Mouse (Mus musculus) lung, postnatal 14 days (tissue): ENCODE results near the gene Cotl1.
A peak's percentile ranks its signal among the peaks of the same experiment; 100 is the strongest.

Experiments used
- DNase-seq: peaks from one replicate; pipeline ENCODE4 v3.0.0; 2021

The Cotl1 gene

GRCm38 (mm10) chr8:119838100-119838982 is 2.0 kb downstream of the Cotl1 start:
- DNase-seq = no peak

GRCm38 (mm10) chr8:119837553-119838071 is 2.7 kb downstream of the Cotl1 start:
- no peak for DNase-seq

- no peak for DNase-seq
These were observed 3.5 kb downstream of the Cotl1 start for GRCm38 (mm10) chr8:119836831-119837230.

- no peak for DNase-seq
These were observed 5.1 kb downstream of the Cotl1 start for GRCm38 (mm10) chr8:119835270-119835669.

- no peak for DNase-seq
These were observed 5.7 kb downstream of the Cotl1 start for GRCm38 (mm10) chr8:119834676-119835075.

- DNase-seq = no peak
These were observed 7.4 kb downstream of the Cotl1 start for GRCm38 (mm10) chr8:119832931-119833330.

- DNase-seq = no peak
These were observed 8.2 kb downstream of the Cotl1 start for GRCm38 (mm10) chr8:119832101-119832617.

GRCm38 (mm10) chr8:119831336-119831995 is 8.9 kb downstream of the Cotl1 start:
- DNase-seq = peak; percentile 83

- no peak for DNase-seq
These were observed 9.8 kb downstream of the Cotl1 start for GRCm38 (mm10) chr8:119830589-119830988.

- no peak for DNase-seq
These were observed 10.3 kb downstream of the Cotl1 start for GRCm38 (mm10) chr8:119829870-119830580.

- DNase-seq = no peak
These were observed 10.9 kb downstream of the Cotl1 start for GRCm38 (mm10) chr8:119829420-119829819.

GRCm38 (mm10) chr8:119829015-119829414 is 11.3 kb downstream of the Cotl1 start:
- no peak for DNase-seq

GRCm38 (mm10) chr8:119827721-119828153 is 12.6 kb downstream of the Cotl1 start:
- no peak for DNase-seq

- DNase-seq = no peak
These were observed 13.4 kb downstream of the Cotl1 start for GRCm38 (mm10) chr8:119826982-119827381.

- no peak for DNase-seq
These were observed 14.2 kb downstream of the Cotl1 start for GRCm38 (mm10) chr8:119825950-119826730.

- DNase-seq = no peak
These were observed 15.5 kb downstream of the Cotl1 start for GRCm38 (mm10) chr8:119824809-119825273.

- DNase-seq = no peak
These were observed 16.2 kb downstream of the Cotl1 start for GRCm38 (mm10) chr8:119824100-119824499.

GRCm38 (mm10) chr8:119823278-119823677 is 17.1 kb downstream of the Cotl1 start:
- no peak for DNase-seq

GRCm38 (mm10) chr8:119821691-119822090 is 18.7 kb downstream of the Cotl1 start:
- no peak for DNase-seq

GRCm38 (mm10) chr8:119819976-119820375 is 20.4 kb downstream of the Cotl1 start:
- no peak for DNase-seq

GRCm38 (mm10) chr8:119819316-119819715 is 21.0 kb downstream of the Cotl1 start:
- DNase-seq = no peak

- DNase-seq = no peak
These were observed 22.9 kb downstream of the Cotl1 start for GRCm38 (mm10) chr8:119817446-119817845.
